Mouse (Mus musculus) heart, embryonic 16.5 days (tissue): ENCODE measurements around the gene Mib2. TPM values are rescaled to one million over a fixed set of nuclear protein-coding genes. Genes with fewer than 3 reads are reported as not detected.
A peak's percentile ranks its signal among the peaks of the same experiment; 100 is the strongest.
"Not testable (repeated sequence)": the region's sequence is repeated elsewhere in the genome, so short reads cannot be mapped to it uniquely, and the experiment has no call there.

Experiments used
- ATAC-seq: fragments of 200-750 bp; cut with Nextera tagmentation; replicated peaks from 2 replicates; pipeline ENCODE4 v1.8.0; 2017; ENCODE audit warnings: moderate number of reproducible peaks; ENCODE audit not compliant: insufficient read depth, low FRiP score; ENCODE audit errors: extremely low read depth
- H3K27ac ChIP-seq: fragments of 300-500 bp; sonication (generic); 2 replicates; pipeline ENCODE4 v1.5.1; 2014; ENCODE audit warnings: mild to moderate bottlenecking, low read length, control low read depth, moderate library complexity
- H3K27me3 ChIP-seq: fragments of 300-500 bp; sonication (generic); 2 replicates; pipeline ENCODE4 v1.6.1; 2014; ENCODE audit warnings: low read length, mixed read lengths; ENCODE audit not compliant: control insufficient read depth, insufficient read depth
- H3K36me3 ChIP-seq: fragments of 300-500 bp; sonication (generic); 2 replicates; pipeline ENCODE4 v1.6.1; 2014; ENCODE audit not compliant: control insufficient read depth, insufficient read depth
- H3K4me1 ChIP-seq: fragments of 300-500 bp; sonication (generic); 2 replicates; pipeline ENCODE4 v1.6.1; 2014; ENCODE audit warnings: low read length, mixed read lengths; ENCODE audit not compliant: control insufficient read depth, insufficient read depth
- H3K4me2 ChIP-seq: fragments of 300-500 bp; sonication (generic); 2 replicates; pipeline ENCODE4 v1.6.1; 2014; ENCODE audit warnings: low read depth, mild to moderate bottlenecking, control low read depth, low read length
- H3K4me3 ChIP-seq: fragments of 300-500 bp; sonication (generic); 2 replicates; pipeline ENCODE4 v1.5.1; 2014; ENCODE audit warnings: mild to moderate bottlenecking, control low read depth, low read length
- H3K9ac ChIP-seq: fragments of 300-500 bp; sonication (generic); 2 replicates; pipeline ENCODE4 v1.6.1; 2014; ENCODE audit warnings: low read length, control low read depth
- H3K9me3 ChIP-seq: fragments of 300-500 bp; sonication (generic); replicated peaks from 2 replicates; pipeline ENCODE4 v1.6.1; 2016; ENCODE audit warnings: low read length; ENCODE audit not compliant: control insufficient read depth
- WGBS: fragments of 180-500 bp; shearing (Covaris S2); extraction: QIAGEN DNeasy Blood & Tissue Kit; methylation state at CpG from one replicate; pipeline ENCODE4 v1.1.7; 2014; 5-methylcytosine and 5-hydroxymethylcytosine counted together
- polyA plus RNA-seq: library from polyadenylated mRNA; unstranded; fragments of >200 nt; fragmentation: Nextera tagmentation; extraction: Ambion mirVana; gene quantifications from 2 replicates; pipeline ENCODE4 v1.2.1, GENCODE M21; 2015

The Mib2 gene
- polyA plus RNA-seq, 1 experiment from 2014 or later = 18.2 TPM

- no peak for ATAC-seq
- Histone ChIP-seq H3K4me3 (no peak overlapping the region), H3K9ac (no peak overlapping the region), H3K4me2 (no peak overlapping the region), H3K9me3 (no peaks in the 10 kb centered on the region), H3K4me1 (no peaks in the 10 kb centered on the region), H3K36me3 (no peaks in the 10 kb centered on the region), H3K27ac (no peak overlapping the region), H3K27me3 (0 out of 2 replicates have a peak, but pooled peaks cover 5% of the 10 kb centered on the region)
- WGBS = 62% methylated on average over 16 of the region's 16 CpGs
These were observed 27.6 kb upstream of the Mib2 start for GRCm38 (mm10) chr4:155696261-155697255.

GRCm38 (mm10) chr4:155695531-155696062 lies 26.6 kb upstream of the Mib2 start:
- H3K36me3 ChIP-seq = no peaks in the 10 kb centered on the region
- peak overlapping the region; percentile 95; the same call in 1 of the 2 replicates for H3K4me2 ChIP-seq
- H3K4me1 ChIP-seq = no peaks in the 10 kb centered on the region
- H3K4me3 ChIP-seq = no peak overlapping the region
- no peak overlapping the region for H3K9ac ChIP-seq
- 0 out of 2 replicates have a peak, but pooled peaks cover 7% of the 10 kb centered on the region for H3K27me3 ChIP-seq
- ATAC-seq = no peak
- no peak overlapping the region for H3K27ac ChIP-seq
- WGBS = 91% methylated on average over 4 of the region's 4 CpGs
- no peaks in the 10 kb centered on the region for H3K9me3 ChIP-seq

GRCm38 (mm10) chr4:155694482-155695401 lies 25.7 kb upstream of the Mib2 start:
- Histone ChIP-seq H3K4me3 (peak overlapping the region; percentile 79), H3K4me2 (peak overlapping the region; percentile 95), H3K9ac (peak overlapping the region; percentile 79), H3K9me3 (no peaks in the 10 kb centered on the region), H3K36me3 (no peaks in the 10 kb centered on the region), H3K27ac (no peak overlapping the region), H3K27me3 (0 out of 2 replicates have a peak, but pooled peaks cover 7% of the 10 kb centered on the region), H3K4me1 (no peaks in the 10 kb centered on the region)
- WGBS = 1% methylated on average over 92 of the region's 92 CpGs
- peak; percentile 77 for ATAC-seq

- WGBS = under 1% methylated on average over 31 of the region's 47 CpGs
- H3K27ac ChIP-seq = no peak within 1 kb of the TSS
- ATAC-seq = peak; percentile 74
These were observed 25.1 kb upstream of the Mib2 start, which contains the start of gene Fndc10 for GRCm38 (mm10) chr4:155694111-155694481. Fndc10 (plus strand) TSS chr4:155694342.

GRCm38 (mm10) chr4:155692421-155692820 lies 23.4 kb upstream of the Mib2 start:
- Histone ChIP-seq H3K4me2 (no peak overlapping the region), H3K27ac (no peak overlapping the region), H3K36me3 (no peaks in the 10 kb centered on the region), H3K9me3 (no peaks in the 10 kb centered on the region), H3K4me3 (no peak overlapping the region), H3K4me1 (no peaks in the 10 kb centered on the region), H3K9ac (no peak overlapping the region), H3K27me3 (0 out of 2 replicates have a peak, but pooled peaks cover 7% of the 10 kb centered on the region)
- 94% methylated on average over 3 of the region's 3 CpGs for WGBS
- ATAC-seq = no peak

More at GRCm38 (mm10) chr4:155694111-155694481, 25.1 kb upstream of the Mib2 start, which contains the start of gene Fndc10:
- Histone ChIP-seq H3K9me3 (no peaks in the 10 kb centered on the region), H3K4me1 (no peaks in the 10 kb centered on the region), H3K9ac (peak within 1 kb of the TSS; percentile 79), H3K27me3 (0 out of 2 replicates have a peak, but pooled peaks cover 7% of the 10 kb centered on the region), H3K36me3 (no peaks in the 10 kb centered on the region), H3K4me2 (peak within 1 kb of the TSS; percentile 95), H3K4me3 (peak within 1 kb of the TSS; percentile 79)

GRCm38 (mm10) chr4:155690571-155691375 lies 21.8 kb upstream of the Mib2 start:
- Histone ChIP-seq H3K4me2 (no peak overlapping the region), H3K27ac (no peak overlapping the region), H3K4me3 (no peak overlapping the region), H3K9ac (no peak overlapping the region), H3K4me1 (no peaks in the 10 kb centered on the region), H3K27me3 (peaks cover 7% of the 10 kb centered on the region; the same call in 1 of the 2 replicates), H3K9me3 (no peaks in the 10 kb centered on the region), H3K36me3 (no peaks in the 10 kb centered on the region)
- 67% methylated on average over 12 of the region's 12 CpGs for whole genome bisulfite sequencing
- ATAC-seq = no peak

GRCm38 (mm10) chr4:155687764-155688163 lies 18.8 kb upstream of the Mib2 start:
- not testable (repeated sequence) for H3K27me3 ChIP-seq
- WGBS = 70% methylated on average over 4 of the region's 4 CpGs

More at GRCm38 (mm10) chr4:155687764-155688163, 18.8 kb upstream of the Mib2 start:
- H3K4me1 ChIP-seq, H3K36me3 ChIP-seq, H3K4me3 ChIP-seq, H3K9ac ChIP-seq, ATAC-seq, H3K27ac ChIP-seq, H3K9me3 ChIP-seq, H3K4me2 ChIP-seq: not testable (repeated sequence)
